Mouse (Mus musculus): ENCODE results near the gene Mthfd1l. TPM values are rescaled to one million over a fixed set of nuclear protein-coding genes. Genes with fewer than 3 reads are reported as not detected.
"Not testable (repeated sequence)": the region's sequence is repeated elsewhere in the genome, so short reads cannot be mapped to it uniquely, and the experiment has no call there.

The Mthfd1l gene
- total RNA-seq, 2 experiments from 2014 or later, result 0.75 to 1.7 TPM

- intact Hi-C loops (cut with DNase I), result no loop called here
- no peak for DNase-seq (ENCODE audit: low spot score)
Observed at GRCm38 (mm10) chr10:4174229-4174628, 201.3 kb downstream of the Mthfd1l start.

DNA sequence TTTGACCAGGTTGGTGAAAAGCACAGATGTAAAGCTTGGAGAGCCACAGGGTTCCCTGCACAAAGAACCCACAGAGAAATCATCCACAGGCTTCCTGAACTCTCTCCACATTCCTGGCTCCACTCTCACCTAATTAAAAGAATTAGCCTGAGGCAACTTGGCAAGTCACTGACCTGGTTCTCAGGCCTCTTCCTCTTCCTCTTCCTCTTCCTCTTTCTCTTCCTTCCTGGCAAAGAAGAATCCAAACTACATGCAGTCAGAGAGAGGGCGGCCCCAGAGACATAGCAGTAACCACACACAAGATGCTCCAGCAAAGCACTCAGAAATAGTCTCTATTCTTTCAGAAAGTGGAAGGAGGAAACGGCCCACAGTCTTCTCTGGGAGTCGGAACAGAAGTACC, 201.8 kb downstream of the Mthfd1l start:
- intact Hi-C loops (cut with DNase I), result no loop called here
- DNase-seq (ENCODE audit: low spot score), result no peak

DNA sequence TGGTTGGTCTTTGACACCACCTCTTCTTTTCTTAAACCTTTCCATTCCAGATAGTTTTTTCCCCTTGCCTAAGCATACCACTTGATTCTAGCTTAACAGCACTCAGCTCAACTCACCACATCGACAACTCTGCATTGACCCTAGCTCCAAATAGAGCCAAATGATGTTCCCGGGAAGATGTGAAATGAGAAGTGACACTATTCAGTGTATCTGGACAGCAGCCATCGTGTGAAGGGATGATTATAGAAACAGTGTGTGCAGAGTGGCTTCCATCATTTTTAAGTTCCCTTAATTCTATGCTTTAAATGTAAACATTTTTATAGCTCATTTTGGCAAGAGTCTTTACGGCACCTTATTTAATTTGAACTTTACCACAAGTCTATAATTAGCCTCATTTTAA, 204.4 kb downstream of the Mthfd1l start:
- no peak for DNase-seq (ENCODE audit: low spot score)
- intact Hi-C loops (cut with DNase I), result no loop called here

GRCm38 (mm10) chr10:4179049-4179790, 206.3 kb downstream of the Mthfd1l start:
- intact Hi-C loops (cut with DNase I), result no loop called here
- DNase-seq (ENCODE audit: low spot score), result peak; percentile 32

- intact Hi-C loops (cut with DNase I), result no loop called here
Observed at GRCm38 (mm10) chr10:4181953-4182352, 209.0 kb downstream of the Mthfd1l start.

DNA sequence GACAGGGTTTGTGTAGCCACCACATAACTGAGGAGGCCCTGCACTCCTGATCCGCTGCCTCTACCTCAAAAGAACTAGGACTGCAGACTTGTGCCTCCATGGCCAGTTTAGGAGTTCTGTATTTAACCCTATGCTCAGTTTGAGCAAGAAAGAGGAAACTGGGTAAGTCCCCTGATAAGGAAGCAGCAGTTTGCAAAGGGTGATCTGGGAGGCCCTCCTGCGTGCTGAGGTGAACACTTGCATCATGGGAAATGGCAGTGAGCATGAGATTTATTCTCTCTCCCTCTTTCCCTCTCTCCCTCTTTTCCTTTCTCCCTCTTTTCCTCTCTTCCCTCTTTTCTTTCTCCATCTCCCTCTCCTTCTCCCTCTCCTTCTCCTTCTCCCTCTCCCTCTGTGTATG, 209.5 kb downstream of the Mthfd1l start:
- DNase-seq (ENCODE audit: low spot score), result no peak
- intact Hi-C loops (cut with DNase I), result no loop called here

More at GRCm38 (mm10) chr10:4181953-4182352, 209.0 kb downstream of the Mthfd1l start:
- DNase-seq (ENCODE audit: low spot score), result no peak

DNA sequence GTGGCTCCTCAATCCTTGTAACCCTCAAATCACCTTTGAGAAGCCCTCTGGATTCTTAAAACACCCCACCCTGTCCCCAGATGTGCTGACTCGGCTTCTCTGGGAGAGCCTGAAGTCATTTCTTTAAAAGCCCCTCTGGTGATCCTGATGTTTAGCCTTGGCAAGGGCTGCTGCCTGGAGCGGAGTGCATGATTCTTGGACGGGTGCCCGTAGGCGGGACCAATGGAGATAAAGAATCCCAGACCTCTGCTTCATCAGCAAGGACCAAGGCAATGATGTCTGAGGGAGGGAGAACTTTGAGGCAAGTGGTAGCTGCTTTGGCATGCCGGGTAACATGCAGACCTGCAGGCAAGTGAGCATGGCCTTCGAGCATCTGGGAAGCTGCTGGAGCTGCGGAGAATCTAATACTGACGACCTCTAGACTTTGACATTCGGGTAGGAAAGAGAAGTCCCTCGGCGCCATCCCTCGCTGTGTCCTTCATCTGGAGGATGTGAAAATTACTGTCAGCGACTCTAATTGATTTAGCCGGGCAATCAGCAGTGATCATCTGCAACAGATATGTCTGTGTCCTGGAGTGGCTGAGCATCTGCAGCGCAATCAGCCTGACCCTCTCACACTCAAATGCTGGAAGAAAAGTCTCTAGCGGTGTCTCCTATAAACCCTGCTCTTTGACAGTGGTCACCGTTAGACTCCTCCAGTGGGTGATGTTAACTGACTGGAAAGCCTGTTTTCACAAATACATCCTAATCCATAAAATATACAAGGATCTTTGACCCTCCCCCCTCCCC, 215.9 kb downstream of the Mthfd1l start:
- peak; percentile 33 for DNase-seq (ENCODE audit: low spot score)
- intact Hi-C loops (cut with DNase I), result no loop called here

GRCm38 (mm10) chr10:4189422-4189821, 216.5 kb downstream of the Mthfd1l start:
- no peak for DNase-seq (ENCODE audit: low spot score)
- intact Hi-C loops (cut with DNase I), result no loop called here

DNA sequence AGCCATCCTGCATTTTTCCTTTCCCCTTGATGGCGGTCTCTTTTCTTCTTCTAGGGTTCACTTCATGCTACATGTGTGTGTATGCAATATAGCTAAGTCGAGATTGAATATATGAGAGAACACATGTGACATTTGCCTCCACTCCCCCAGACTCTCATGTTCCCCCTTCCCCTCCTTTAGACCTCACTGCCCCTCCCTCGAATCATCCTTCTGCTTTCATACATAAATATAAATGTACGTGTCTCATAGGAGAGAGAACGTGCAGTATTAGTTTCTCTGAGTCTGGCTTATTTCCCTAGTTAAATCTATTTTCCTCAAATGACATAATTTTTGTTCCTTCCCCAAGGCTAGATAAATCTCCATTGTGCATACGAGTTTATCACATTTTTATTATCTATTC, 226.1 kb downstream of the Mthfd1l start:
- intact Hi-C loops (cut with DNase I), result no loop called here
- no peak for DNase-seq (ENCODE audit: low spot score)

DNA sequence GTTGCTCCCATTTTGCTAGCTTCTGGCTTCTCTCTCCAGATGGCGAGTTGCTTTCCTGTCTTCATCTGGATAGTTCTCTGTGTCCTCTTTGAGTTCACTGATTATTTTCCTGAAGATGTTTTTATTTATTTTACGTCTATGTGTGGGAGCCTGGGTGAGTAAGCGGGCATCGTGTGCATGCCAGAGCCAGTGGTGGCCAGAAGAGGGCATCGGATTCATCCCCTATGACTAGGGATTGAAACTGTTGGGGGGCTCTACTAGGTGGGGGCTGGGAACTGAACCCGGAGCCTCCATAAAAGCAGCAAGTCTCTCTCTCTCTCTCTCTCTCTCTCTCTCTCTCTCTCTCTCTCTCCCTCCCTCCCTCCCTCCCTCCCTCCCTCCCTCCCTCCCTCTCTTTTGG, 227.0 kb downstream of the Mthfd1l start:
- intact Hi-C loops (cut with DNase I), result no loop called here
- DNase-seq (ENCODE audit: low spot score), result no peak

DNA sequence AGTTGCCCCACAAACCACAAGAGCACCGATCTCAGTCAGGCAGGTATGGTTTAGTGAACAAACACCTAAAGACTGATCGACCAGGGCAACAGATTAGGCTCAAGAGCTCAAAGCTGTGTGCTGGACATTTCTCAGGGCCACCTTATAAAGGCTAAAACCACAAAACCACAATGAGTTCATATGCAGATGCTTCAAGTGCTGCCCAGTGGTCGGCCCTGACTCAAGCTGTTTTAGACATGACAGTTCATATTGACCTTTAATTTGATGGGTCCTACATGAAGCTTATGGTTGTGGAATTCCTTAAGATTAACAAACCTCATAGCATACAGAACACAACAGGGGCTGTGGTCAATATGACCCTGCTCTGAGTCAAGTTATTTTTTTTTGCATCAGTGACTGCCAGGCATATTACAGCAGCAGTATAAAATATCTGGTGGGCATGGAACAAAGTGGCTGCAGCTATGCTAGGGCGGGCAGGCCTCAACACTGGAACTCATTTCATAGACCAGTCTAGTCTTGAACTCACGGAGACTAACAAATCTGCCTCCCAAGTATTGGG, 227.7 kb downstream of the Mthfd1l start:
- DNase-seq (ENCODE audit: low spot score), result no peak
- intact Hi-C loops (cut with DNase I), result no loop called here

- intact Hi-C loops (cut with DNase I), result no loop called here
Observed at GRCm38 (mm10) chr10:4201141-4201540, 228.2 kb downstream of the Mthfd1l start.

GRCm38 (mm10) chr10:4203651-4204050, 230.7 kb downstream of the Mthfd1l start:
- DNase-seq (ENCODE audit: low spot score); intact Hi-C loops (cut with DNase I): not testable (repeated sequence)

More at GRCm38 (mm10) chr10:4201141-4201540, 228.2 kb downstream of the Mthfd1l start:
- DNase-seq (ENCODE audit: low spot score), result no peak

GRCm38 (mm10) chr10:4209040-4209439, 236.1 kb downstream of the Mthfd1l start:
- no peak for DNase-seq (ENCODE audit: low spot score)
- intact Hi-C loops (cut with DNase I), result no loop called here

DNA sequence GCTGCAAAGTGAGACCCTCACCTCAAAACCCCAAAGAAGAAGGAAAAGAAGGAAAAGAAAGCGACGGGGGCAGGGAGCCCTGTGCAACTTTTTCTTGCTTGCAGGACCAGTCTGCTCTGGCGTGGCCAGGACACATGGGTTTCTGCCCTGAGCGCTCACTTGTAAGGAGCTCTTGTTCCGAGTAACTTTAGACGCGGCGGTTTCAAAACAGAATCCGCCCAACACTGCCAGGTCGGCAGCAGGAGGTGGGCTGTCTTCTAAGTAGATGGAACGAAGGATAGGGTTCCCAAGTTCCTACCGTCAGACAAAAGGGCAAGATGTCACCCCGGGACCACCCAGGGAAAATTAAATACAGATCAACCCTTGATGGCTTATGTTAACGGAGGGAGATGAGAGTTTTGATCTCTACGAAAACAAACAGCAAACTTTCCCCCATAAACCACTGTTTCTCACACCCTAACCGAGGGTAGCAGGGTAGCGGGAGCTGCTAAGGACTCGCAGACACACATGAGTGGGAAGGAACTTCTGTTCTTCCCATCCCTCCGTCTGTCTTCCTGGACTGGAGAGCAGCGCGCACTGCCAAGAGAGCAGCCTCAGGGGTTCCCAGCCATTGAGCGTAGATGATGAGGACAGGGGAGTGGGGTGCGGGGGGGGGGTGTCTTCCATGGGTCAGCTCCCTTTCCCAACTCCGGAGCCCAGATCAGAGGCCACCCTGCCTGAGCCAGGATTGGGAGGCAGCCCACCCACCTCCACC, 237.6 kb downstream of the Mthfd1l start:
- DNase-seq (ENCODE audit: low spot score), result no peak
- intact Hi-C loops (cut with DNase I), result no loop called here

- intact Hi-C loops (cut with DNase I), result no loop called here
- no peak for DNase-seq (ENCODE audit: low spot score)
Observed at GRCm38 (mm10) chr10:4211067-4211447, 238.1 kb downstream of the Mthfd1l start.

Measured in heart, postnatal 25 days (tissue).